Mouse (Mus musculus) right cerebral cortex, postnatal 14 days (tissue): ENCODE data around the gene Zfx.

ENCODE experiments used
- DNase-seq: peaks from one replicate; pipeline ENCODE4 v3.0.0; 2022

Zfx gene

GRCm38 (mm10) chrX:94058748-94059147 is 64.8 kb downstream of the Zfx start:
- DNase-seq = no peak

GRCm38 (mm10) chrX:94049048-94049447 is 74.5 kb downstream of the Zfx start:
- DNase-seq = no peak

- peak; percentile 10 for DNase-seq
These were observed 75.5 kb downstream of the Zfx start for GRCm38 (mm10) chrX:94048048-94048447.

GRCm38 (mm10) chrX:94047381-94047780 is 76.1 kb downstream of the Zfx start:
- DNase-seq = no peak

GRCm38 (mm10) chrX:94032937-94033336 is 90.6 kb downstream of the Zfx start:
- peak; percentile 49 for DNase-seq

- no peak for DNase-seq
These were observed 93.4 kb downstream of the Zfx start for GRCm38 (mm10) chrX:94030081-94030480.
